ENCODE assay signal across 8 mouse cellular contexts in genomic region chr11:50238324-50238723, GRCm38 (mm10). TPM values are rescaled to one million over a fixed set of nuclear protein-coding genes. Genes with fewer than 3 reads are reported as not detected.
A peak's percentile ranks its signal among the peaks of the same experiment; 100 is the strongest.
DNase-seq lines count a peak whose midpoint lies in the region; ATAC-seq and TF ChIP-seq lines count a peak whose summit lies in the region.

Gene Ltc4s (minus strand): TSS chr11:50238616.

- H3K36me3 ChIP-seq in thymus, adult 2 months (ENCODE audit: control insufficient read depth, insufficient read depth, low read length), result no peaks in the 10 kb centered on the region
- peaks cover 22% of the 10 kb centered on the region for H3K36me3 ChIP-seq in forebrain, embryonic 12.5 days (replicated peaks)
- H3K36me3 ChIP-seq in intestine, postnatal 0 days (ENCODE audit: control insufficient read depth, insufficient read depth), result peaks cover 22% of the 10 kb centered on the region

- WGBS in thymus, adult 2 months, result 50% methylated on average over 10 of the region's 10 CpGs
- WGBS in forebrain, embryonic 12.5 days, result 57% methylated on average over 10 of the region's 10 CpGs
- 33% methylated on average over 10 of the region's 10 CpGs for WGBS in intestine, postnatal 0 days

- H3K4me3 ChIP-seq in thymus, adult 2 months (ENCODE audit: control insufficient read depth, insufficient read depth, low read length), result peak within 1 kb of the TSS; percentile 59
- H3K4me3 ChIP-seq in forebrain, embryonic 12.5 days (replicated peaks), result peak within 1 kb of the TSS; percentile 59
- H3K4me3 ChIP-seq in intestine, postnatal 0 days (ENCODE audit: low read depth, low read length), result peak within 1 kb of the TSS; percentile 66

- H3K4me1 ChIP-seq in thymus, adult 2 months (replicated peaks; ENCODE audit: control insufficient read depth, insufficient read depth, low read length), result peaks cover 13% of the 10 kb centered on the region
- H3K4me1 ChIP-seq in forebrain, embryonic 12.5 days, result peaks cover 15% of the 10 kb centered on the region
- H3K4me1 ChIP-seq in intestine, postnatal 0 days (replicated peaks; ENCODE audit: control insufficient read depth, insufficient read depth, low read length), result no peaks in the 10 kb centered on the region

- TF ChIP-seq CTCF in thymus, adult 2 months (IDR thresholded peaks at IDR 0.05; ENCODE audit: borderline replicate concordance, control insufficient read depth, extremely low read depth, insufficient read depth, low read length, poor library complexity), result no peak
- no peak for TF ChIP-seq CTCF in intestine, postnatal 0 days (IDR thresholded peaks at IDR 0.05; ENCODE audit: low read depth)

- TF ChIP-seq POLR2A in thymus, adult 2 months (IDR thresholded peaks at IDR 0.05; ENCODE audit: control insufficient read depth, extremely low read depth, insufficient read depth, low read length, poor library complexity), result no peak

- H3K27me3 ChIP-seq in thymus, adult 2 months (ENCODE audit: control insufficient read depth, insufficient read depth, low read length), result no peaks in the 10 kb centered on the region
- peaks cover 39% of the 10 kb centered on the region for H3K27me3 ChIP-seq in forebrain, embryonic 12.5 days
- H3K27me3 ChIP-seq in intestine, postnatal 0 days (replicated peaks; ENCODE audit: control insufficient read depth, insufficient read depth, low read length), result no peaks in the 10 kb centered on the region

- no peak within 1 kb of the TSS for H3K9ac ChIP-seq in forebrain, embryonic 12.5 days
- H3K9ac ChIP-seq in intestine, postnatal 0 days (ENCODE audit: low read depth, low read length), result no peak within 1 kb of the TSS

- peak within 1 kb of the TSS; percentile 91 for H3K4me2 ChIP-seq in forebrain, embryonic 12.5 days
- H3K4me2 ChIP-seq in intestine, postnatal 0 days (replicated peaks; ENCODE audit: low read depth), result peak within 1 kb of the TSS; percentile 97

- ATAC-seq in forebrain, embryonic 12.5 days (ENCODE audit: low FRiP score), result no peak
- no peak for ATAC-seq in intestine, postnatal 0 days
- ATAC-seq in megakaryocyte-erythroid progenitor cell, adult 5-6 weeks (replicated peaks; ENCODE audit: low FRiP score, low TSS enrichment, poor library complexity, severe bottlenecking), result peak; percentile 64

- no peaks in the 10 kb centered on the region for H3K9me3 ChIP-seq in forebrain, embryonic 12.5 days
- no peaks in the 10 kb centered on the region for H3K9me3 ChIP-seq in intestine, postnatal 0 days (ENCODE audit: control insufficient read depth)

- H3K27ac ChIP-seq in thymus, adult 2 months (ENCODE audit: control insufficient read depth, insufficient read depth, low read length), result no peak within 1 kb of the TSS
- no peak within 1 kb of the TSS for H3K27ac ChIP-seq in forebrain, embryonic 12.5 days
- H3K27ac ChIP-seq in intestine, postnatal 0 days (ENCODE audit: low read depth, low read length), result peak within 1 kb of the TSS; percentile 62; the same call in 1 of the 2 replicates

- DNase-seq in thymus, adult 2 months, result no peak
- DNase-seq in thymus, adult 18-20 months, result no peak
- DNase-seq in cerebellum, postnatal 10 days, result no peak
- DNase-seq in cerebellum, adult 8-10 months, result no peak
- no peak for DNase-seq in right cerebral cortex, postnatal 4 days

RNA-seq across cellular contexts. Expression of gene Ltc4s, which starts in this region (rescaled TPM):
- polyA plus RNA-seq in thymus, adult 2 months (2012; rRNA removed), result 34.4 and 46.9 TPM in 2 replicates
- polyA plus RNA-seq in forebrain, embryonic 12.5 days (2016; fragmentation: Nextera tagmentation; extraction: Ambion mirVana), result 0.60 and 0.69 TPM in 2 replicates
- 39.5 and 54.4 TPM in 2 replicates for polyA plus RNA-seq in intestine, postnatal 0 days (2015; fragmentation: Nextera tagmentation; extraction: Ambion mirVana)
- total RNA-seq in megakaryocyte-erythroid progenitor cell, adult 5-6 weeks (2014; fragmentation: Nextera tagmentation), result 3.1 and 3.4 TPM in 2 replicates
- 12.7 TPM in 1 of 2 replicates, not detected in the other for total RNA-seq in megakaryocyte-erythroid progenitor cell, adult 5-6 weeks (2017)

Comparison
In these comparisons a context has a peak if more than half of its experiments do, and no peak if none do; other contexts are left out.
1. RNA of gene Ltc4s (polyA plus RNA-seq): 34.4 to 46.9 TPM in thymus, adult 2 months and 39.5 to 54.4 TPM in intestine, postnatal 0 days; 0.60 to 0.69 TPM in forebrain, embryonic 12.5 days; every median in the first group is over 10 times any median in the second.
2. Peak in every context shown above with its lines, with median percentiles within 50 percentile points of each other: H3K4me3 ChIP-seq.